8 mouse cellular contexts compared by ENCODE assay signal in the genomic region with DNA sequence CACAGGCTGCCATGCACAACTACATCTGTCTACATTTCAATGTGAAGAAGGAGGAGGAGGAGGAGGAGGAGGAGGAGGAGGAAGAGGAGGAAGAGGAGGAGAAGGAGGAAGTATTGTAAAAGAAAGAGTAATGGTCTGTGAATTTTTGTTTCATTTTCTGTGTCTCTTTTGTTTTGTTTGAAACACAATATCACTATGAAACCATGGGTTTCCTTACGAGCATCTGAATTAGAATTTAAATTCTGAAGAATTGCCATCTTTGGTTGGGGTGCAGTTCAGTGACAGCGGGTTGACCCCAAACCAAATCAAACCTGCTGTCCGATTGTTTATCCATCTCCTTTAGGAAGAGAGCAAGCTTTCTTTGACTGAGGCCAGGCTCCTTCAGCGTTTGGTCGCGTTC. TPM values are rescaled to one million over a fixed set of nuclear protein-coding genes. Genes with fewer than 3 reads are reported as not detected.
DNase-seq lines count a peak whose midpoint lies in the region; ATAC-seq lines count a peak whose summit lies in the region.

No protein-coding gene starts in this region.

- peaks cover 31% of the 10 kb centered on the region for H3K4me1 ChIP-seq in lung, embryonic 15.5 days
- H3K4me1 ChIP-seq in forebrain, embryonic 13.5 days: peaks cover 17% of the 10 kb centered on the region
- H3K4me1 ChIP-seq in limb, embryonic 11.5 days (ENCODE audit: control insufficient read depth, insufficient read depth, low read length): peaks cover 9% of the 10 kb centered on the region; the same call in 1 of the 2 replicates
- H3K4me1 ChIP-seq in neural tube, embryonic 15.5 days: peaks cover 15% of the 10 kb centered on the region

- H3K4me3 ChIP-seq in lung, embryonic 15.5 days: peak overlapping the region; percentile 48
- H3K4me3 ChIP-seq in forebrain, embryonic 13.5 days: peak overlapping the region; percentile 42
- H3K4me3 ChIP-seq in limb, embryonic 11.5 days (ENCODE audit: low read depth, low read length): peak overlapping the region; percentile 35
- H3K4me3 ChIP-seq in neural tube, embryonic 15.5 days (replicated peaks): peak overlapping the region; percentile 42

- no peak for ATAC-seq in lung, embryonic 15.5 days (ENCODE audit: borderline replicate concordance, extremely low read depth, low FRiP score, low TSS enrichment)
- ATAC-seq in forebrain, embryonic 13.5 days: no peak
- no peak for ATAC-seq in limb, embryonic 11.5 days (ENCODE audit: insufficient number of reproducible peaks, low FRiP score, low TSS enrichment, low read depth)
- ATAC-seq in neural tube, embryonic 15.5 days (ENCODE audit: low FRiP score): no peak

- peak overlapping the region; percentile 31; the same call in 1 of the 2 replicates for H3K9ac ChIP-seq in lung, embryonic 15.5 days
- peak overlapping the region; percentile 54 for H3K9ac ChIP-seq in forebrain, embryonic 13.5 days
- H3K9ac ChIP-seq in limb, embryonic 11.5 days (ENCODE audit: low read length): peak overlapping the region; percentile 22; the same call in 1 of the 2 replicates
- peak overlapping the region; percentile 40; the same call in 1 of the 2 replicates for H3K9ac ChIP-seq in neural tube, embryonic 15.5 days (replicated peaks)

- H3K27ac ChIP-seq in lung, embryonic 15.5 days: no peak overlapping the region; the same call in 1 of the 2 replicates
- no peak overlapping the region for H3K27ac ChIP-seq in forebrain, embryonic 13.5 days
- H3K27ac ChIP-seq in limb, embryonic 11.5 days (replicated peaks; ENCODE audit: low read depth, low read length): no peak overlapping the region
- H3K27ac ChIP-seq in neural tube, embryonic 15.5 days (replicated peaks): no peak overlapping the region; the same call in 1 of the 2 replicates

- no peak for DNase-seq in lung, postnatal 36 days
- DNase-seq in limb, embryonic 11.5 days (ENCODE audit: low spot score): no peak
- no peak for DNase-seq in cerebellum, adult 11 months
- no peak for DNase-seq in cerebellum, adult 9-11 months
- DNase-seq in cerebellum, adult 9-10 months: no peak

- WGBS in lung, embryonic 15.5 days: 10% methylated on average over 6 of the region's 6 CpGs
- 14% methylated on average over 6 of the region's 6 CpGs for WGBS in forebrain, embryonic 13.5 days
- 21% methylated on average over 6 of the region's 6 CpGs for WGBS in limb, embryonic 11.5 days
- 15% methylated on average over 6 of the region's 6 CpGs for WGBS in neural tube, embryonic 15.5 days

- peak overlapping the region; percentile 84 for H3K4me2 ChIP-seq in lung, embryonic 15.5 days
- peak overlapping the region; percentile 64 for H3K4me2 ChIP-seq in forebrain, embryonic 13.5 days
- H3K4me2 ChIP-seq in limb, embryonic 11.5 days (ENCODE audit: low read depth, severe bottlenecking): peak overlapping the region; percentile 66
- peak overlapping the region; percentile 84 for H3K4me2 ChIP-seq in neural tube, embryonic 15.5 days

- H3K36me3 ChIP-seq in lung, embryonic 15.5 days: no peaks in the 10 kb centered on the region
- no peaks in the 10 kb centered on the region for H3K36me3 ChIP-seq in forebrain, embryonic 13.5 days (ENCODE audit: poor library complexity, severe bottlenecking)
- no peaks in the 10 kb centered on the region for H3K36me3 ChIP-seq in limb, embryonic 11.5 days (ENCODE audit: control insufficient read depth, insufficient read depth, low read length)
- H3K36me3 ChIP-seq in neural tube, embryonic 15.5 days: no peaks in the 10 kb centered on the region

- H3K9me3 ChIP-seq in lung, embryonic 15.5 days: no peaks in the 10 kb centered on the region
- H3K9me3 ChIP-seq in forebrain, embryonic 13.5 days (replicated peaks): no peaks in the 10 kb centered on the region
- no peaks in the 10 kb centered on the region for H3K9me3 ChIP-seq in limb, embryonic 11.5 days (ENCODE audit: control insufficient read depth, low read length)
- no peaks in the 10 kb centered on the region for H3K9me3 ChIP-seq in neural tube, embryonic 15.5 days (replicated peaks)

- H3K27me3 ChIP-seq in lung, embryonic 15.5 days: no peaks in the 10 kb centered on the region
- H3K27me3 ChIP-seq in forebrain, embryonic 13.5 days: no peaks in the 10 kb centered on the region
- H3K27me3 ChIP-seq in limb, embryonic 11.5 days (ENCODE audit: control insufficient read depth, insufficient read depth, low read length): no peaks in the 10 kb centered on the region
- no peaks in the 10 kb centered on the region for H3K27me3 ChIP-seq in neural tube, embryonic 15.5 days (replicated peaks)

RNA-seq across cellular contexts. Expression of a gene that starts 33.7 kb away (rescaled TPM):
- polyA plus RNA-seq in lung, embryonic 15.5 days (2015; fragmentation: Nextera tagmentation; extraction: Ambion mirVana): 37.6 and 42.2 TPM in 2 replicates
- 6.9 and 8.2 TPM in 2 replicates for polyA plus RNA-seq in forebrain, embryonic 13.5 days (2015; fragmentation: Nextera tagmentation; extraction: Ambion mirVana)
- polyA plus RNA-seq in limb, embryonic 11.5 days (2014; fragmentation: Nextera tagmentation; extraction: Ambion mirVana): 4.1 and 5.2 TPM in 2 replicates
- polyA plus RNA-seq in neural tube, embryonic 15.5 days (2015; fragmentation: Nextera tagmentation; extraction: Ambion mirVana): 9.4 and 14.4 TPM in 2 replicates

RNA-seq across cellular contexts. Expression of a gene that starts 39.9 kb away (rescaled TPM):
- polyA plus RNA-seq in lung, embryonic 15.5 days (2015; fragmentation: Nextera tagmentation; extraction: Ambion mirVana): 25.2 and 26.1 TPM in 2 replicates
- polyA plus RNA-seq in forebrain, embryonic 13.5 days (2015; fragmentation: Nextera tagmentation; extraction: Ambion mirVana): 41.8 and 45.3 TPM in 2 replicates
- 23.7 and 24.7 TPM in 2 replicates for polyA plus RNA-seq in limb, embryonic 11.5 days (2014; fragmentation: Nextera tagmentation; extraction: Ambion mirVana)
- polyA plus RNA-seq in neural tube, embryonic 15.5 days (2015; fragmentation: Nextera tagmentation; extraction: Ambion mirVana): 55.7 and 60.1 TPM in 2 replicates
